Mouse (Mus musculus) embryo, embryonic 11.5 days (tissue): ENCODE measurements at regions not wholly inside any gene's neighbourhood (a gene's known extent, or its start where the extent isn't known, plus 50 kb on each side); places are given as distances from the start of the nearest gene placed in this dataset.

Experiments
- DNase-seq: peaks from one replicate; pipeline ENCODE4 v3.0.0-alpha.2; 2012; ENCODE audit warnings: low read depth, low spot score

GRCm38 (mm10) chr2:128217784-128218467 lies 92.1 kb downstream of the Bcl2l11 start:
- DNase-seq = no peak

DNA sequence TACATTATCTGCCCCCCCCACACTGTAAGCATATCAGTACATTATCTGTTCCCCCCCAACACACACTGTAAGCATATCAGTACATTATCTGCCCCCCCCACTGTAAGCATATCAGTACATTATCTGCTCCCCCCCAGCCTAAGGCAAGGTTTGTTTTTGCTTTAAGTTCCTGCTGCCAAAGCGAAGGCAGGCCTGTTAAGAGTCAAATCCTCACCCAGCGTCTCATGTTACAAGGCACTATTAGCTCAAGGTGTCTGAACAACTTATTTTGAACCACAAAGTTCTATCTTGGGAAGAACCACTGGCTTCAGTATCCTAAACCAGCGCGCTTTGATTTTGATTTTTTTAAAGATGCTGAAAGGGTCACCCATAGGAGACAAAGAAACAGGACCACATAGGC lies 93.1 kb downstream of the Bcl2l11 start:
- no peak for DNase-seq

GRCm38 (mm10) chr2:128221055-128221454 lies 95.2 kb downstream of the Bcl2l11 start:
- no peak for DNase-seq

GRCm38 (mm10) chr2:128221657-128222056 lies 95.8 kb downstream of the Bcl2l11 start:
- DNase-seq = no peak

GRCm38 (mm10) chr2:128226465-128227047 lies 100.7 kb downstream of the Bcl2l11 start:
- DNase-seq = no peak

GRCm38 (mm10) chr2:128229730-128230129 lies 103.9 kb downstream of the Bcl2l11 start:
- DNase-seq = no peak

DNA sequence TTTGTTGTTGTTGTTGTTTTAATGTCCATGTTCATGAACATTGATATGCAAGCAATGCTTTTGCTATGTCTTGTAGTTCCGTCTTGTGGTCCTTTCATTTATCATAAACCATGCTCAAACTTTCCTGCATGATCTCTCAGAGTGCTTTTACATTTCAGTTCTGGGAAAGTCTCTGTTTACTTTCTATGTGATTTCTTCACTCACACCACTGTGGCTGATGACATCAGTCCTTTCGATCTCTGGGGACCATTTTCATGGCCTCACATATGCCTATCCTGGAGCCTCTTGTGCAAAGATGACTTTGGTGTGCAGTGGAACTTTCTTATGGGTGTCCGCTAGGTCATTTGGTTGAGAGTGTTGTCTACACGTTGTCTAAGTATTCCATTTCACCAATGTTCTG lies 105.1 kb downstream of the Bcl2l11 start:
- no peak for DNase-seq

DNA sequence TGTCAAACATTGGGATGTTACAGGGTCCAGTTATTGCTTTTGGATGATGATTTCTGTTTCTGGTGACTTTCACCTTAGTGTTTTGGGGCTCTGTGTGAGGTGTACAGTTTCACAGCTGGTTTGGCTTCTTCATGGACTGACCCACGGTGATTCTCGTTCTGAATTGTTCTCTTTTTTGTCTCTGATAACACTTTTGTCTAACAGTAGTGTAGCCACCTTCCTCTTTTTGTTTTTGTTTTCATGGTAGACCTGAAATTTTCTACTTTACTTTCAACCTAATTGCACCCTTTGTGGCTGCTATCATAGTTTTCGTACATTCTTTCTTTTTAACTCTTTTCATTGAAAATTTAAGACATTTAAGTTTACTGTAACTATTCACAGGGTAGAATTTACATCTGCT lies 105.5 kb downstream of the Bcl2l11 start:
- DNase-seq = no peak

DNA sequence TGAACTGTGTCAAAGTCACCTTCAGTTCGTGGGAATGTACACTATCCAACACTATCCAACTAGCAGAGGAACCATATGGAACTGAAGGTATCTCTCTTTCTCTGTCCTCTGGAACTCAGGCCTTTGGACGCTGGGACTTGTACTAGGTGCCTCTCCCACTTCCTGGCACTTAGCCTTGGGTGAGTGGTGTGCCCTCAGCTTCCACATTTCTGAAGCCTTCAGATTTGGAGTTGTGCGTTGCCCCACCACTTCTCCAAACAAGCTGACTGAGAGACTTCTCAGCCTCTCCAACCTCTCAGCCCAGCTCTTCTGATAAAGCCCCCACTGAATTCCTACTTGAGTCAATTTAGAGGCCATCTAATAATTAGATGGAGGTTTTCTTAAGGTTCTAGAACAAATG lies 106.2 kb downstream of the Bcl2l11 start:
- DNase-seq = no peak

DNA sequence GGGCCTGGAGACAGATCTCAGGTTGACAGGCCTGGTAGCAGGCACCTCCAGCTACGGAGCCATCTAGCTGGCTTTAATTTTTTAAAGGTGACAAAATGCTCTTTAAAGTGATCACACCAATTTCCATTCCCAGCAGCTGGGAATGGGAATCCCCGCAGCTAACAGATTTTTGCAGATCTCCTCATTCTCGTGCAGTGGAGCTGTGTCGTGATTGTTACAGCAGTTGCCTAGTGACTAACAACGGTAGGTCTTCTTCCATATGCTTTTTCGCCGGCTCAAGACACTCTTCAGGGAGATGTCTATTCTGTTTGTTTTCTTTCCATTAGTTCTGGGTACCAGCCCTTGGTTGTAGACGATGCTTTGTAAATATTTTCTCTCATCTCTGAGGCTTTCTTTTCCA lies 109.3 kb downstream of the Bcl2l11 start:
- DNase-seq = no peak

- no peak for DNase-seq
Observed at GRCm38 (mm10) chr2:128239451-128239850, 113.6 kb downstream of the Bcl2l11 start.

- no peak for DNase-seq
Observed at GRCm38 (mm10) chr2:128240054-128240453, 114.2 kb downstream of the Bcl2l11 start.

DNA sequence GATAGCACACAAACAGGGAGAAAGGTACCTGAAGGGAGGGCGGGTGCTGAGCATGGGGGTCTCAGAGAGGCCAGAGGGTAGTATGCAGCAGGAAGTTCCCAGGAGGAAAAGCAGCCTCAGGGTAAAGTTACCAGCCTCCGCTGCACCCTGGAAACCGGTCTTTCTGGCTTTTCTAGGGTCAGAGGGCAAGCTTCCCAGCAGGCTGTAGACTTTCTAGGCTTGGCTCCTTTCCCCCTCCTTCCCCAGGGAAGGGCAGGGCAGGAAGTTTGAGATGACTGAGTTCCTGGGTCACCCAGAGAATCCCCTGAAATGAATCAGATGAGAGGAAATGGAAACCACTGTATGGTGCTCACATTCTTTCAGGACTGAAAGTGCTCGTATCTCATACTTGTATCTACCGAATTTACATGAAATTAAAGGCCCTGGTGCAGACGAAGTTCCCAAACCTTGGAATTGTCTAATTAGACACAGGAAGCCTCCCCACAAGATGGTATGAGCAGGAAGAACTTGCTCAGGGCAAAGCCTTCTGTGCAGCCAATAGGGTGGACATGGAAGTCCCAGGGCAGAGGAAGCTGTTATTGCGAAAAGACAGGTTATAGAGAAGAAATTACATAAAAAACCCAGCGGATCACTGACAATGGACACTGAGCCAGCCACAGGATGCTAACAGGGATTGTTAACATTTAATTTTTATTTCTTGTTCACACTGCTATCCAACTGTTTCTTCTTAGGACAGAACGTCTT lies 114.9 kb downstream of the Bcl2l11 start:
- DNase-seq = no peak

DNA sequence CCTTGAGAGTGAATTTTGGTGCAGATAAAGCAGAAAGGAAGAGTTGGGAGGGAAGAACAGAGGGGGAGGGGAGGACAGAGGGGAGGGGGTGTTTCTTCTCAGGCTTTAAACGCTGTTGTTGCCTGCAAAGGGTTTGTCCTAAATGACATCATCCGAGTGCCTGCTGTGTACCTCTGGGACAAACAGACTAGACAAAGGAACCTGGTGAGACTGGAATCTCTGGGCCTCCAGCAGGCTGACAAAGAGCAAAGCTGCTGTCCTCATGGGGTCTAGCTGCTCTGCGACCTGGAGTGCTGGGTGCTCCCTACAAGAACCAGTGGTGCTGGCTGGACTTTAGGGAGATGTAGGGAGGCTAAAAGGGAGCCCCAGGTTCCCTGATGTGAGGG lies 115.4 kb downstream of the Bcl2l11 start:
- DNase-seq = no peak

GRCm38 (mm10) chr2:128245544-128245943 lies 119.7 kb downstream of the Bcl2l11 start:
- DNase-seq = no peak

DNA sequence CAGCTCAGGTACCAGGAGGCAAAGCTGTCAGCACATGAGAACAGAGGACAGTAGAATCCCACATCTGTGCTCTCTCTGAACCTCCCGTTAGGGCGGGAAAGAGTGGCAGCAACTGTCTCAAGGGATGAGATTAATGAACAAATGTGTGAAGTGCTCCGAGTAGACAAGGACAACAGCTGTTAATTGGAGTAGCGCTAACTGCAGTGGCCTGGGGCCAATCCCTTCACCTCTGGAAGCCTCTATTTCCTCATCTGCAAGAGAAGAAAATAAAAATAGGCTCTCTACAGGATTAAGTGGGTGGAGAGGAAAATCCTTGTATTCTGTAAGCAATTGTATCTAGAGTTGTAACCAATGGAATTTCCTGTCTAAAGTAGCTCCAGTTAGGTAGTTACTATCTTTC lies 122.1 kb downstream of the Bcl2l11 start:
- no peak for DNase-seq

- DNase-seq = no peak
Observed at GRCm38 (mm10) chr2:128249188-128249587, 123.3 kb downstream of the Bcl2l11 start.

DNA sequence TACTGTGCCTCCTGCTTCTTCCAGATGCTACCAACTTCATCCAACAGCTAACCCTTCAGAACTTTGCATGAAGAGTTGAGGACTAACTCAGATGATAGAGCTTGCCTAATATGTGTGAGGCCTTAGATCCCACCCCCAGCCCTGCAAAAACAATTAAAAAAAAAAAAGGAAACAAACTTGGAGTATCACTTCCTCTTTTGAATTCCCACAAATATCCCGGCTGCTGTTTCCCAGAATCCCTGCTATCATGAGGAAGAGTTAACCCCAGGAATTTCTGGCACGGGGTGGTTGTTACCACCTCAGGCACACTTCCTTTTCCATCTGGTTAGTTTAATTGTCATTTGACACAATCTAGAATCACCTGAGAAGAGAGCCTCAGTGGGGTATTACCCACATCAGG lies 123.8 kb downstream of the Bcl2l11 start:
- DNase-seq = no peak

- no peak for DNase-seq
Observed at GRCm38 (mm10) chr2:128250841-128251240, 125.0 kb downstream of the Bcl2l11 start.

DNA sequence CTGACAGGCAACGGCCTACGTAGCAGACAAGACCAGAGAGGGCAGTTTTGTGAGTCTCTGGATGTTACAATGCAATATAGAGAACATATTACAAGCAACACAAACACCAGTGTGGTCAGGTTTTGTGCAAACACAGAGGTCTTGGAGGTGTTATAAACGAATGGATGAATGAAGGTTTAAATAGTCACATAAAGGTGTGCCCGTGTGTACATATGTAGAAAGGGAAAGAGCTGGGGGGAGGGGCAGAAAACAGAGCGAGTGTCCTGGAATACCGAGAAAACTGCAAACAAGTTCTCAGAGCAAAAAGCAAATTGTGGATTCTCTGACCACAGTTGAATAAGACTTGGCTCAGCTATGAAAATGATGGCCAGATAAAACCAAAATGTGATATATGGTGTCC lies 130.8 kb downstream of the Bcl2l11 start:
- no peak for DNase-seq

- DNase-seq = no peak
Observed at GRCm38 (mm10) chr2:128257262-128257661, 131.4 kb downstream of the Bcl2l11 start.

GRCm38 (mm10) chr2:128263880-128264279 lies 138.0 kb downstream of the Bcl2l11 start:
- no peak for DNase-seq
